Mouse (Mus musculus) MN1 (cell line): Measurements from ENCODE around the gene Hhatl.
A peak's percentile ranks its signal among the peaks of the same experiment; 100 is the strongest.

Experiments used
- DNase-seq: peaks from one replicate; pipeline ENCODE4 v3.0.0-alpha.2; 2016; ENCODE audit warnings: low spot score

The Hhatl gene

GRCm38 (mm10) chr9:121807546-121807945 is 15.2 kb upstream of the Hhatl start:
- DNase-seq = no peak

GRCm38 (mm10) chr9:121802747-121803146 is 10.4 kb upstream of the Hhatl start:
- DNase-seq = no peak

DNA sequence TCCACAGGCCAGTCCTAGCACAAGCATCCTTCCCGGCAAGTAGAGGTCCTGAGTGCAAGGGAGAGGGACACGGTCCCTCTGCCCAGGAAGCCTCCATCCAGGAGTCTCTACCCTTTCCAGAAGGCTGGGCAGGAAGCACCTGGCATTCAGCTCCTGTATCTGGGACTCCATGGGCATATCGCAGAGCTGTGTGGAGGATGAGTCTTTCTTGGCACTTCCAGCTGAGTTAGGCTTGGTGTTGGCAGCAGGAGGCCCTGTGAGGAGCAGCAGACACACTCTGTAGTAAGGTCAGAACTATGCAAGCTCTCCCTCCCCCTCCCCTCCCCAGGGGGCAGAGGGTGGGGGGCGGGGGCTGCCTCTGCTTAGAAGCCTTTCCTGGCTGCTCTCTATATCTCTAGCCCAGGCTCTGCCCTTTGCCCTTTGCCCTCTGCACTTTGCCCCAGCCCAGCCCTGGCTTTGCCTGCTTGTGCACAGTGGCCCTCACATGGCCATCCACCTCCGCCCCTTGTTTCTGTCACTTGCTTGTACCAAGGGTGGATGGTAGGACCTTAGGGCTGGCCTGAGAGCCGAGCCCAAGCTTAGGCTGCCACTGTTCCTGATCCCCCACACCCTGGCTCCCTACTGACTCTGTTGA is 6.7 kb upstream of the Hhatl start:
- DNase-seq = peak; percentile 19

DNA sequence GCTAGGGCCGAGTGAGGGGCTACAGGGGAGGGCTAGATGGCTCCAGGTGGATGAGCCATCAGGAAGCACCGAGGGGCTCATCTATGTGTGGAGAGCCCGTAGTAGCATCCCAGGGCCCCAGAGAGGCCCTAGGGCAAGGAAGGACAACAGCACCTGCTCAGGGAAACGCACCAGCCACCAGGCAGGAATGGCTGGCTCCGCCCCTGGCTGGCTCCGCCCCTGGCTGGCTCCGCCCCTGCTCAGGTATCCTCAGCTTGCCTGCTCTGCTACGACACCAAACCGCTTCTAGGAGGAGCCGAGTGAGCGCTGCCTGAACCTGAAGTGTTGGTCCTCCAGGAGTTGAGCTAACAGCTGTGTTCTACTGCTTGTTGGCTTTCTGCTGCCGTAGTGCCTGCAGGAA is 5.4 kb upstream of the Hhatl start:
- no peak for DNase-seq

GRCm38 (mm10) chr9:121794972-121795539 is 2.7 kb upstream of the Hhatl start:
- DNase-seq = peak; percentile 32

GRCm38 (mm10) chr9:121791206-121791605 is 1.1 kb downstream of the Hhatl start:
- peak; percentile 90 for DNase-seq

DNA sequence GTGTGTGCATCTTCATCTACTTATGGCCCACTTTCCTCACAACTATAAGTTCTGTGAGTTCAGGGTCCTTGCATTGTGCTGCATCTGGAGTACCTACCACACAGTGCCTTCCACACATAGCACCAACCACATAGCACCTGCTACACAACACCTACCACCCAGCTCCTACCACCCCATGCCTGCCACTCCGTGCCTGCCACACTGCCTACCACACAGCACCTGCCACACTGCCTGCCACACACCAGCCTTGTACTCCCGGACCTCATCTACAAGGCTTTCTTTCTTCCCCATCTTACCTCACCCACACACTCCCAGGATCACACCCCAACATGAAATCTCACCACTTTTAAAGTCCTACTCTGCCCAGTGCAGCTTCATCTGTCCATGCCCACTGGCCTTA is 5.9 kb downstream of the Hhatl start:
- no peak for DNase-seq

GRCm38 (mm10) chr9:121785261-121785660 is 7.0 kb downstream of the Hhatl start:
- no peak for DNase-seq

- DNase-seq = no peak
Measured at GRCm38 (mm10) chr9:121784801-121785200, 7.5 kb downstream of the Hhatl start.

DNA sequence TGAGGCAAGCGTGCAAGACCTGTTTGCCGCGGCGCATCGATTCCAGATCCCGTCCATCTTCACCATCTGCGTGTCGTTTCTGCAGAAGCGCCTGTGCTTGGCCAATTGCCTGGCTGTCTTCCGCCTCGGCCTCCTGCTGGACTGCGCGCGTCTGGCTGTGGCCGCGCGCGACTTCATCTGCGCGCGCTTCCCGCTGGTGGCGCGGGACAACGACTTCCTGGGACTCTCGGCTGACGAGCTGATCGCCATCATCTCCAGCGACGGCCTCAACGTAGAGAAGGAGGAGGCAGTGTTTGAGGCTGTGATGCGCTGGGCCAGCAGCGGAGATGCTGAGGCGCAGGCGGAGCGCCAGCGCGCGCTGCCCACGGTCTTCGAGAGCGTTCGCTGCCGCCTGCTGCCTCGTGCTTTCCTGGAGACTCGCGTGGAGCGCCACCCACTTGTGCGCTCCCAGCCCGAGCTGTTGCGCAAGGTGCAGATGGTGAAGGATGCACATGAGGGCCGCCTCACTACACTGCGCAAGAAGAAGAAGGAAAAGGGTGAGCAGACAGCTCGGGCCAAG is 14.2 kb downstream of the Hhatl start:
- no peak for DNase-seq

GRCm38 (mm10) chr9:121777484-121778065 is 14.7 kb downstream of the Hhatl start, which contains the start of gene Klhl40:
Gene Klhl40 (plus strand): TSS chr9:121777607.
- DNase-seq = no peak

DNA sequence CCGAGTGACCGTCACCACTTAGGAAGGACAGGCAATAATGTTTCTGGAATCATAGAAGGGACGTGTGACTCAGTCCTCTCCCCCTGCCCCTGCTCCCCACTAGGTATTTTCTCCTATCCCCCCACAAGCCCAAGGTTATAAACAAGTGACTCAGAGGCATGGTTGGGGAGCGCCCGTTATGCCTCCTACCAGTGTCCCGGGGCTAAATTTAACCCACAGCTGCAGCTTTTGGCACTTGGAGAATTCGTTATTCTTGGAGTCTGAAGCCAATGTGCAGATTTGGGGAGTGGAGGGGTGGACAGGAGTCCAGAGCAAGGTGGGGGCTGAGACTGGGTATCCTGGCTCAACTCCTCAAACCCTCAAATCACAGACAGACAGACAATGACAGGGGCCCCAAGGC is 15.8 kb downstream of the Hhatl start:
- DNase-seq = no peak

- DNase-seq = no peak
Measured at GRCm38 (mm10) chr9:121775951-121776350, 16.4 kb downstream of the Hhatl start.

GRCm38 (mm10) chr9:121772412-121772811 is 19.9 kb downstream of the Hhatl start:
- no peak for DNase-seq

DNA sequence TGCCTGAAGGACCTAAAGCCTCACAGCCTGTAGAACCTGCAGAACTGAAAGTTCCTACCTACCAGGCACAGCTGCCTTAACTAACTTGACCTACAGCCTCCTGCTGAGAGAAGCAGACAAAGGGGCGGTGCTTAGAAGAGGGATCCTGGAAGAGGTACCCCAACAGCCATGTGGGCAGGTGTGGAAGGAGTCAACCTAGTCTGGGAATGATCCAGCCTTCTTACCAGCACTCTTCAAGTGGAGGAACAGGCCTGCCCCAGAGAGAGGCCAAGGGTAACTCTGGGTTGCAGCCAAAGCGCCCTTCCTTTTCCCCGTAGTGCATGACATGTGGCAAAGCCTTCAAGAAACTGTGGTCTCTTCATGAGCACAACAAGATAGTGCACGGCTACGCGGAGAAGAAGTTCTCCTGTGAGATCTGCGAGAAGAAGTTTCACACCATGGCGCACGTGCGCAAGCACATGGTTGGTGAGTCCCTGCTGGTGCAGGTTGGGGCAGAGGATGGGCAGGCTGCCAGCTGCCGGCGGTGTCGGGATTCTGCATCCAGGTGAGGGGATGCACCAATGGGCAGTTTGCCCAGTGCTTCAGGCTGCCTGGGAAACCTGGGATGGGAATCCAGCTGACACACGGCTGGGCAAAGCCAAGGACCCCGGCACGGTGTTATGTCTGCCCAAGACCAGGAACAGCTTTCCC is 27.0 kb downstream of the Hhatl start:
- no peak for DNase-seq

DNA sequence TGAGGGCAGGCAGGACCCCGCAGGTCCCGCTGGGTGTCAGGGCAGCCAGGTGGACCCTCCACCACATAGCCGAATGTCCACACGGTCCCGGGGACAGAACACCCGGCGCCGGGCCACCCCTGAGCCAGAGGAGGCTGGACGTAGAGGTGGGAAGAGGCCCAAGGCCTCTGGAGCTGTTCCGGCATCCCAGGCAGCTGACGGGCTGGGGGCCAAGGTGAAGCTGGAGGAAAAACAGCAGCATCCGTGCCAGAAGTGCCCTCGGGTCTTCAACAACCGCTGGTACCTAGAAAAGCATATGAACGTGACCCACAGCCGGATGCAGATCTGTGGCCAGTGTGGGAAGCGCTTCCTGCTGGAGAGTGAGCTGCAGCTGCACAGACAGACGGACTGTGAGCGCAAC is 28.6 kb downstream of the Hhatl start:
- DNase-seq = no peak

DNA sequence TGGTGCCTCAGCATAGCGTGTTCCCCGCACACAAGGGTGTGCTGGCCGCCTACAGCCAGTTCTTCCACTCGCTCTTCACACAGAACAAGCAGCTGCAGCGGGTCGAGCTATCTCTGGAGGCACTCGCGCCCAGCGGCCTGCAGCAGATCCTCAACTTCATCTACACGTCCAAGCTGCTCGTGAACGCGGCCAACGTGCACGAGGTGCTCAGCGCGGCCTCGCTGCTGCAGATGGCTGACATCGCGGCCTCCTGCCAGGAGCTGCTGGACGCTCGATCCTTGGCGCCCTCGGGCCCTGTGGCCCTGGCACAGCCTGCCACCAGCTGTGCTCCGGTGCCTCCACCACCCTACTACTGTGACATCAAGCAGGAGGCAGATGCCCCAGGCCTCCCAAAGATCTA is 29.5 kb downstream of the Hhatl start:
- no peak for DNase-seq

- DNase-seq = no peak
Measured at GRCm38 (mm10) chr9:121762248-121762647, 30.1 kb downstream of the Hhatl start.

- DNase-seq = no peak
Measured at GRCm38 (mm10) chr9:121761787-121762186, 30.5 kb downstream of the Hhatl start.

DNA sequence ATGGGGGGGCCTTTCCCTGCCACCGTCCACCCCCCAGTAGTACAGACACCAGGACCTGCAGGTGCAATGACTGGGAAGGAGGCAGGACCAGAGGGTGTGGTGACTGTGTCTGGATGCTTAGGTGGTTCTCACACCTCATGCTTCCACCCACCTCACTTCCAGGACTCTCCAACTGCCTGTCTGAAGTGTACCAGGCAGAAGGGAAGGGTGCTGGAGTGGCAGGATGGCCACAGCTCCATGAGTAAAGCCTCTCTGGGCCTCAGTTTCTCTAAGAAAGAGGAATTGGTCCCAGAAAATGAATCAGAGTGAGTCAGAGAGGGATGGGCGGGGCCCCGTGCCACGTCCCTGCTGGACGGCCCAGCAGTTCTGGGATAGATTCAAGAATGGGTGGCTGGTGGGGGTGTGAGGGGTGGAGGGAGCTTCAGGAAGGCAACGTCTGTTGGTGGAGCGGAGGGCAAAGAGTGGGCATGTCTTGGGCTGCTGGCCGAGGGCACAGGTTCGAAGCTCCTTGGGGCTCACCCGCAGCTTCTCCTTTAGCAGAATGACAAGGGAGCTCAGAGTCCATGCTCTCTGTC is 31.1 kb downstream of the Hhatl start:
- DNase-seq = peak; percentile 30

GRCm38 (mm10) chr9:121760271-121761090 is 31.8 kb downstream of the Hhatl start:
- peak; percentile 66 for DNase-seq
